Mouse (Mus musculus) hindbrain, embryonic 16.5 days (tissue): ENCODE data around the gene Cyth1. TPM values are rescaled to one million over a fixed set of nuclear protein-coding genes. Genes with fewer than 3 reads are reported as not detected.

Experiments used
- ATAC-seq: fragments of 200-750 bp; cut with Nextera tagmentation; 2 replicates; pipeline ENCODE4 v1.8.0; 2017; ENCODE audit warnings: moderate TSS enrichment, moderate library complexity
- H3K27ac ChIP-seq: fragments of 300-500 bp; sonication (generic); 2 replicates; pipeline ENCODE4 v1.5.1; 2014; ENCODE audit warnings: low read depth, mild to moderate bottlenecking, control low read depth, low read length, moderate library complexity
- H3K27me3 ChIP-seq: fragments of 300-500 bp; sonication (generic); replicated peaks from 2 replicates; pipeline ENCODE4 v1.6.1; 2014; ENCODE audit warnings: low read length; ENCODE audit not compliant: control insufficient read depth, insufficient read depth
- H3K36me3 ChIP-seq: fragments of 300-500 bp; sonication (generic); 2 replicates; pipeline ENCODE4 v1.6.1; 2014; ENCODE audit warnings: mild to moderate bottlenecking, low read length, moderate library complexity, mixed read lengths; ENCODE audit not compliant: control insufficient read depth, insufficient read depth
- H3K4me1 ChIP-seq: fragments of 300-500 bp; sonication (generic); 2 replicates; pipeline ENCODE4 v1.6.1; 2014; ENCODE audit warnings: low read depth, low read length; ENCODE audit not compliant: control insufficient read depth, insufficient read depth
- H3K4me2 ChIP-seq: fragments of 300-500 bp; sonication (generic); 2 replicates; pipeline ENCODE4 v1.6.1; 2014; ENCODE audit warnings: mild to moderate bottlenecking, low read length, control low read depth, moderate library complexity
- H3K4me3 ChIP-seq: fragments of 300-500 bp; sonication (generic); 2 replicates; pipeline ENCODE4 v1.5.1; 2014; ENCODE audit warnings: mild to moderate bottlenecking, low read length, control low read depth, moderate library complexity
- H3K9ac ChIP-seq: fragments of 300-500 bp; sonication (generic); 2 replicates; pipeline ENCODE4 v1.6.1; 2014; ENCODE audit warnings: low read depth, mild to moderate bottlenecking, control low read depth, low read length, moderate library complexity
- H3K9me3 ChIP-seq: fragments of 300-500 bp; sonication (generic); 2 replicates; pipeline ENCODE4 v1.6.1; 2014; ENCODE audit warnings: mild to moderate bottlenecking, low read length, moderate library complexity; ENCODE audit not compliant: control insufficient read depth
- WGBS: fragments of 180-500 bp; shearing (Covaris S2); extraction: QIAGEN DNeasy Blood & Tissue Kit; methylation state at CpG from one replicate; pipeline ENCODE4 v1.1.7; 2014; 5-methylcytosine and 5-hydroxymethylcytosine counted together
- polyA plus RNA-seq: library from polyadenylated mRNA; unstranded; fragments of >200 nt; fragmentation: Nextera tagmentation; extraction: Ambion mirVana; gene quantifications from 2 replicates; pipeline ENCODE4 v1.2.1, GENCODE M21; 2015

Cyth1 gene
- polyA plus RNA-seq, 1 experiment from 2014 or later: 19.7 TPM

- peaks cover 35% of the 10 kb centered on the region for H3K36me3 ChIP-seq
- H3K9me3 ChIP-seq: no peaks in the 10 kb centered on the region
- no peak for ATAC-seq
- H3K27me3 ChIP-seq: no peaks in the 10 kb centered on the region
- no peak overlapping the region for H3K4me3 ChIP-seq
- 96% methylated on average over 9 of the region's 9 CpGs for WGBS
- H3K27ac ChIP-seq: no peak overlapping the region
- H3K4me2 ChIP-seq: no peak overlapping the region
- no peak overlapping the region for H3K9ac ChIP-seq
- H3K4me1 ChIP-seq: peaks cover 15% of the 10 kb centered on the region
These were observed 38.0 kb upstream of the Cyth1 start for GRCm38 (mm10) chr11:118286434-118286833.

DNA sequence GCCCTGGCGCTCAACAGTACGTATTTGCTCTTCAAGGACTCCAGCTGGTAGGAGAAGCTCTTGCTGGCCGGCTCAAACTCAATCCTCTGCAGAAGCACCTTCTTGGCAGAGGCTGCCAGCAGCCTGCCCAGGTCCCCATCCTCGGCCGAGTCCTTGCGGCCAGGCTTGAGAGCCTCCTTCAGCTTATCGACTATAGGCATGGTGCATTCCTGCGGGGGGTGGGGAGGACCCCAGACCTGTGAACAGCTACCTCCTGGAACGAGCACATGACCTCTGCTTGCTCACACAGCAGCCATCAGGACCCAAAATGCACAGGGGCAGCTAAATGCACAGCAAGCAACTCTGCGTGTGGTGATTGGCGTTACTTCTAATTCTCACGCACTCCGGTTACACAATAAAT, 37.4 kb upstream of the Cyth1 start:
- ATAC-seq: no peak
- Histone ChIP-seq H3K4me2 (no peak overlapping the region), H3K27me3 (no peaks in the 10 kb centered on the region), H3K9me3 (no peaks in the 10 kb centered on the region), H3K36me3 (peaks cover 40% of the 10 kb centered on the region), H3K4me3 (no peak overlapping the region), H3K9ac (no peak overlapping the region), H3K4me1 (peaks cover 13% of the 10 kb centered on the region), H3K27ac (no peak overlapping the region)
- 94% methylated on average over 13 of the region's 13 CpGs for WGBS

- ATAC-seq: no peak
- no peaks in the 10 kb centered on the region for H3K9me3 ChIP-seq
- 98% methylated on average over 3 of the region's 3 CpGs for WGBS
- no peak overlapping the region for H3K9ac ChIP-seq
- no peaks in the 10 kb centered on the region for H3K4me1 ChIP-seq
- no peak overlapping the region for H3K4me3 ChIP-seq
- H3K36me3 ChIP-seq: peaks cover 64% of the 10 kb centered on the region
- H3K27ac ChIP-seq: no peak overlapping the region
- no peak overlapping the region for H3K4me2 ChIP-seq
- H3K27me3 ChIP-seq: no peaks in the 10 kb centered on the region
These were observed 31.8 kb upstream of the Cyth1 start for GRCm38 (mm10) chr11:118280218-118280617.

- H3K36me3 ChIP-seq: peaks cover 77% of the 10 kb centered on the region
- ATAC-seq: no peak
- no peak overlapping the region for H3K9ac ChIP-seq
- no peak overlapping the region for H3K4me3 ChIP-seq
- no peak overlapping the region for H3K4me2 ChIP-seq
- no peaks in the 10 kb centered on the region for H3K27me3 ChIP-seq
- H3K27ac ChIP-seq: no peak overlapping the region
- H3K9me3 ChIP-seq: no peaks in the 10 kb centered on the region
- H3K4me1 ChIP-seq: no peaks in the 10 kb centered on the region
- 86% methylated on average over 7 of the region's 7 CpGs for WGBS
These were observed 27.9 kb upstream of the Cyth1 start for GRCm38 (mm10) chr11:118276328-118276727.

DNA sequence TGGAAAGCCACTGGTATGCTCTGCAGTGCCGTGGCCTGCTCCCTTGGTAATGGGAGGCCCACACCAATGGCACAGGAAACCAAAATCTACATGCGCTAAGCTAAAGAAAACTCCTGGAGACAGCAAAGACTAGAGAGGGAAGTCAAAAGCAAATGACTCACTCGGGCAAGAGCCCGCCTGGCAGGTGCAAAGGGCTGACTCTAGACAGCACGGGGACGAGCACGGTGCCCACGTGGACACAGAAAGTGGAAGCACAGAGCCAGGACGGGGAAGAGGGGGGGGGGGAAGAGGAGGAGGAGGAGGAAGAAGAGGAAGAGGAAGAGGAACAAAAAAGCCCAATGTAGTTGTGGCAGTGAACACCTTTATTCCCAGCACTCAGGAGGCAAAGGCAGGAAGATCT, 26.7 kb upstream of the Cyth1 start:
- Histone ChIP-seq H3K9me3 (no peaks in the 10 kb centered on the region), H3K4me2 (no peak overlapping the region), H3K27ac (no peak overlapping the region), H3K27me3 (no peaks in the 10 kb centered on the region), H3K4me3 (no peak overlapping the region), H3K9ac (no peak overlapping the region), H3K36me3 (peaks cover 77% of the 10 kb centered on the region), H3K4me1 (no peaks in the 10 kb centered on the region)
- 96% methylated on average over 9 of the region's 9 CpGs for WGBS
- ATAC-seq: no peak

GRCm38 (mm10) chr11:118269827-118270226, 21.4 kb upstream of the Cyth1 start:
- H3K27ac ChIP-seq: no peak overlapping the region
- peaks cover 79% of the 10 kb centered on the region for H3K36me3 ChIP-seq
- H3K4me3 ChIP-seq: no peak overlapping the region
- 95% methylated on average over 3 of the region's 3 CpGs for WGBS
- H3K9ac ChIP-seq: no peak overlapping the region
- no peaks in the 10 kb centered on the region for H3K9me3 ChIP-seq
- no peaks in the 10 kb centered on the region for H3K4me1 ChIP-seq
- H3K4me2 ChIP-seq: no peak overlapping the region
- ATAC-seq: no peak
- no peaks in the 10 kb centered on the region for H3K27me3 ChIP-seq

GRCm38 (mm10) chr11:118266666-118267046, 18.3 kb upstream of the Cyth1 start:
- 89% methylated on average over 7 of the region's 7 CpGs for WGBS
- Histone ChIP-seq H3K36me3 (peaks cover 71% of the 10 kb centered on the region), H3K4me3 (no peak overlapping the region), H3K27ac (no peak overlapping the region), H3K27me3 (no peaks in the 10 kb centered on the region), H3K9me3 (no peaks in the 10 kb centered on the region), H3K9ac (no peak overlapping the region), H3K4me2 (no peak overlapping the region), H3K4me1 (no peaks in the 10 kb centered on the region)
- no peak for ATAC-seq

DNA sequence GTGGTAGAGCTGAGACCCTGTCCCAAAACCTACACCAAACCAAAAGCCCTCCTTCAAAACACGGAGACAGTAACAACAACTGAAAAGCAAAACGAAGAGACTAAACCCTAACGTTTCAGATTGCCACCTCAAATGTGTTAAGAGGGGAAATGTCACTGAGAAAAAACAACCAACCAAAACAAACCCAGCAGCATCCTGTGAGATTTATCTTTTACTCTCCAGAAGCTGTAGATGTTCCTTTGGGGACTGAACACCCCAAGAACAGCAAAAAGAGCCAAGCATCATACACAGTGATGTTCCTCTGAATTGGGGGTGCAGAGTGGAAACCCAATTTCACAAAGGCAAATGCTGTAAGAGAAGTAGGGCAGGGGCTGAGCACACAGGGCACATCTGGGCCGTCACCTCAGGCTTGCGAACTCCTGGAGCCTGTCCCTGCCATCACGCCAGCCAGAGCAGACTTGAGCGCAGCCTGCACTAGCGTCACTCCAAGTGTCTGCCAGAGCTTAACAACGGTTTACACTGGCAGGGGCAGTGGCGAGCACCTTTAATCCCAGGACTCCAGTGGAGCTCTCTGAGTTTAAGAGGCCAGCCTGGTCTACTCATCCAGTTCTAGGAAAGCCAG, 17.8 kb upstream of the Cyth1 start:
- no peak for ATAC-seq
- Histone ChIP-seq H3K4me2 (no peak overlapping the region), H3K27ac (no peak overlapping the region), H3K9me3 (no peaks in the 10 kb centered on the region), H3K4me1 (no peaks in the 10 kb centered on the region), H3K4me3 (no peak overlapping the region), H3K36me3 (peaks cover 71% of the 10 kb centered on the region), H3K27me3 (no peaks in the 10 kb centered on the region), H3K9ac (no peak overlapping the region)
- WGBS: 93% methylated on average over 10 of the region's 10 CpGs

DNA sequence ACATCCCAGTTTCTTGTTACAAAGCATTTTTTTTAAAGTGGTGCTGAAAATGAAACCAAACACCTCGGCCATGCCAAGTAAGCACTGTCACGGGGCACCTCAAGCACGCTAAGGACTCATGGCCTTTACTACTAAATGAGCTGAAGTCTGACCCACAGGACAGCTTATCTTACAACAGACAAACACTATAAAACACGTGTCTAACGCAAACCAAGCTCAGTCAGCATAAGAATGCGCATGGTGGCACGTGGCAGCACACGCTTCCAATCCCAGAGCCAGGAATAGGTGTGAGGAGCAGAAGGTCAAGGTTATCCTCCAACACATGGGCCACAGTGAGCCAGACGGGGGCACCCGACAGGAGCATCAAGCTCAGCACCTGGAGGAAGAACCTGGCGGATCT, 17.2 kb upstream of the Cyth1 start:
- WGBS: 93% methylated on average over 11 of the region's 11 CpGs
- no peak overlapping the region for H3K4me3 ChIP-seq
- ATAC-seq: no peak
- no peak overlapping the region for H3K27ac ChIP-seq
- H3K9ac ChIP-seq: no peak overlapping the region
- peaks cover 76% of the 10 kb centered on the region for H3K36me3 ChIP-seq
- H3K9me3 ChIP-seq: no peaks in the 10 kb centered on the region
- H3K4me1 ChIP-seq: no peaks in the 10 kb centered on the region
- no peak overlapping the region for H3K4me2 ChIP-seq
- H3K27me3 ChIP-seq: no peaks in the 10 kb centered on the region

- Histone ChIP-seq H3K4me3 (no peak overlapping the region), H3K36me3 (peaks cover 81% of the 10 kb centered on the region), H3K4me2 (no peak overlapping the region), H3K4me1 (no peaks in the 10 kb centered on the region), H3K9ac (no peak overlapping the region), H3K9me3 (no peaks in the 10 kb centered on the region), H3K27ac (no peak overlapping the region), H3K27me3 (no peaks in the 10 kb centered on the region)
- ATAC-seq: no peak
- WGBS: 87% methylated on average over 5 of the region's 5 CpGs
These were observed 14.8 kb upstream of the Cyth1 start for GRCm38 (mm10) chr11:118263146-118263545.
